Mouse (Mus musculus) megakaryocyte, embryonic 14.5 days (primary cell): ENCODE data around the gene Eps8. TPM values are rescaled to one million over a fixed set of nuclear protein-coding genes. Genes with fewer than 3 reads are reported as not detected.

Experiments
- H3K27me3 ChIP-seq: replicated peaks from 2 replicates; pipeline ENCODE3; 2012; ENCODE audit warnings: inconsistent platforms
- H3K36me3 ChIP-seq: replicated peaks from 2 replicates; pipeline ENCODE3; 2012; ENCODE audit warnings: low read length, inconsistent platforms, mixed read lengths
- H3K4me1 ChIP-seq: 2 replicates; pipeline ENCODE4 v1.6.1; 2012; ENCODE audit warnings: inconsistent platforms
- H3K4me3 ChIP-seq: replicated peaks from 2 replicates; pipeline ENCODE3; 2012; ENCODE audit warnings: moderate library complexity, mild to moderate bottlenecking, inconsistent platforms
- H3K9me3 ChIP-seq: 2 replicates; pipeline ENCODE4 v1.6.1; 2012; ENCODE audit warnings: inconsistent platforms
- FLI1 ChIP-seq: IDR thresholded peaks from 2 replicates; pipeline ENCODE4 v1.6.1; 2012; ENCODE audit warnings: low read length, inconsistent platforms, mixed read lengths
- GATA1 ChIP-seq: IDR thresholded peaks from 3 replicates; pipeline ENCODE4 v1.6.1; 2012; ENCODE audit warnings: mixed read lengths, low read length, inconsistent platforms, borderline replicate concordance
- polyA plus RNA-seq: library from polyadenylated mRNA; stranded (reverse); fragments of >175 nt; gene quantifications from 2 replicates; pipeline ENCODE4 v1.2.3, GENCODE M21; 2012; ENCODE audit warnings: low replicate concordance; ENCODE audit not compliant: insufficient read depth

Gene Eps8
- polyA plus RNA-seq, 1 experiment = 0.47 TPM

- Histone ChIP-seq H3K4me3 (no peak overlapping the region), H3K36me3 (no peaks in the 10 kb centered on the region), H3K4me1 (no peaks in the 10 kb centered on the region), H3K9me3 (peaks cover 11% of the 10 kb centered on the region; the same call in 1 of the 2 replicates), H3K27me3 (peaks cover 4% of the 10 kb centered on the region)
- no peak for TF ChIP-seq FLI1
- TF ChIP-seq GATA1 = no peak
Observed at GRCm38 (mm10) chr6:137514872-137515271, 139.8 kb downstream of the Eps8 start.

GRCm38 (mm10) chr6:137512753-137513152 is 141.9 kb downstream of the Eps8 start:
- TF ChIP-seq FLI1 (no peak), GATA1 (no peak)
- Histone ChIP-seq H3K4me1 (no peaks in the 10 kb centered on the region), H3K36me3 (no peaks in the 10 kb centered on the region), H3K27me3 (peaks cover 3% of the 10 kb centered on the region), H3K4me3 (no peak overlapping the region), H3K9me3 (peaks cover 11% of the 10 kb centered on the region; the same call in 1 of the 2 replicates)

- Histone ChIP-seq H3K27me3 (peaks cover 3% of the 10 kb centered on the region), H3K9me3 (peaks cover 11% of the 10 kb centered on the region; the same call in 1 of the 2 replicates), H3K36me3 (no peaks in the 10 kb centered on the region), H3K4me3 (no peak overlapping the region), H3K4me1 (peaks cover 9% of the 10 kb centered on the region)
- no peak for TF ChIP-seq GATA1
- no peak for TF ChIP-seq FLI1
Observed at GRCm38 (mm10) chr6:137509341-137510045, 145.2 kb downstream of the Eps8 start.

- peaks cover 3% of the 10 kb centered on the region for H3K27me3 ChIP-seq
- no peak for TF ChIP-seq GATA1
- no peak for TF ChIP-seq FLI1
- peaks cover 9% of the 10 kb centered on the region for H3K4me1 ChIP-seq
- H3K9me3 ChIP-seq = peaks cover 10% of the 10 kb centered on the region; the same call in 1 of the 2 replicates
- no peaks in the 10 kb centered on the region for H3K36me3 ChIP-seq
- no peak overlapping the region for H3K4me3 ChIP-seq
Observed at GRCm38 (mm10) chr6:137508936-137509335, 145.7 kb downstream of the Eps8 start.

GRCm38 (mm10) chr6:137506563-137506962 is 148.1 kb downstream of the Eps8 start:
- no peaks in the 10 kb centered on the region for H3K36me3 ChIP-seq
- H3K4me3 ChIP-seq = no peak overlapping the region
- TF ChIP-seq GATA1 = no peak
- TF ChIP-seq FLI1 = no peak
- peaks cover 3% of the 10 kb centered on the region for H3K27me3 ChIP-seq
- H3K4me1 ChIP-seq = peaks cover 13% of the 10 kb centered on the region
- peaks cover 4% of the 10 kb centered on the region; the same call in 1 of the 2 replicates for H3K9me3 ChIP-seq

- Histone ChIP-seq H3K9me3 (peaks cover 4% of the 10 kb centered on the region; the same call in 1 of the 2 replicates), H3K4me3 (no peak overlapping the region), H3K27me3 (peaks cover 3% of the 10 kb centered on the region), H3K4me1 (peaks cover 13% of the 10 kb centered on the region), H3K36me3 (no peaks in the 10 kb centered on the region)
- TF ChIP-seq GATA1 (no peak), FLI1 (no peak)
Observed at GRCm38 (mm10) chr6:137505555-137506227, 149.0 kb downstream of the Eps8 start.

GRCm38 (mm10) chr6:137504052-137504451 is 150.6 kb downstream of the Eps8 start:
- H3K4me3 ChIP-seq = no peak overlapping the region
- peaks cover 13% of the 10 kb centered on the region for H3K4me1 ChIP-seq
- H3K9me3 ChIP-seq = peaks cover 4% of the 10 kb centered on the region; the same call in 1 of the 2 replicates
- no peak for TF ChIP-seq FLI1
- TF ChIP-seq GATA1 = no peak
- H3K27me3 ChIP-seq = peaks cover 3% of the 10 kb centered on the region
- H3K36me3 ChIP-seq = no peaks in the 10 kb centered on the region

GRCm38 (mm10) chr6:137503462-137503861 is 151.2 kb downstream of the Eps8 start:
- TF ChIP-seq FLI1 (no peak), GATA1 (no peak)
- Histone ChIP-seq H3K4me1 (peaks cover 13% of the 10 kb centered on the region), H3K9me3 (no peaks in the 10 kb centered on the region), H3K36me3 (no peaks in the 10 kb centered on the region), H3K27me3 (no peaks in the 10 kb centered on the region), H3K4me3 (no peak overlapping the region)

- no peak for TF ChIP-seq FLI1
- no peak for TF ChIP-seq GATA1
- Histone ChIP-seq H3K4me3 (no peak overlapping the region), H3K4me1 (peaks cover 13% of the 10 kb centered on the region), H3K27me3 (no peaks in the 10 kb centered on the region), H3K36me3 (no peaks in the 10 kb centered on the region), H3K9me3 (no peaks in the 10 kb centered on the region)
Observed at GRCm38 (mm10) chr6:137503009-137503408, 151.7 kb downstream of the Eps8 start.

GRCm38 (mm10) chr6:137498781-137499180 is 155.9 kb downstream of the Eps8 start:
- Histone ChIP-seq H3K4me1 (peaks cover 3% of the 10 kb centered on the region; the same call in 1 of the 2 replicates), H3K9me3 (0 out of 2 replicates have a peak, but pooled peaks cover 6% of the 10 kb centered on the region), H3K27me3 (no peaks in the 10 kb centered on the region), H3K36me3 (no peaks in the 10 kb centered on the region), H3K4me3 (no peak overlapping the region)
- TF ChIP-seq GATA1 = no peak
- TF ChIP-seq FLI1 = no peak
